Mouse (Mus musculus) frontal cortex, postnatal 14 days (tissue): ENCODE measurements around the gene Pick1.

Source experiments
- DNase-seq, 2 experiments: peaks; one replicate each; pipeline ENCODE4 v3.0.0; 2022; ENCODE audit warnings: low spot score in 2 of 2

Gene Pick1

GRCm38 (mm10) chr15:79229058-79229821 lies at the start of gene Pick1, which contains the start of gene Gm49486:
TSS of gene Pick1 (plus strand) at chr15:79229173.
TSS of gene Gm49486 (plus strand) at chr15:79229391.
- peak; percentile 73 to 79 for DNase-seq

- DNase-seq, result no peak
Observed at GRCm38 (mm10) chr15:79185213-79185612, 43.8 kb upstream of the Pick1 start.

DNA sequence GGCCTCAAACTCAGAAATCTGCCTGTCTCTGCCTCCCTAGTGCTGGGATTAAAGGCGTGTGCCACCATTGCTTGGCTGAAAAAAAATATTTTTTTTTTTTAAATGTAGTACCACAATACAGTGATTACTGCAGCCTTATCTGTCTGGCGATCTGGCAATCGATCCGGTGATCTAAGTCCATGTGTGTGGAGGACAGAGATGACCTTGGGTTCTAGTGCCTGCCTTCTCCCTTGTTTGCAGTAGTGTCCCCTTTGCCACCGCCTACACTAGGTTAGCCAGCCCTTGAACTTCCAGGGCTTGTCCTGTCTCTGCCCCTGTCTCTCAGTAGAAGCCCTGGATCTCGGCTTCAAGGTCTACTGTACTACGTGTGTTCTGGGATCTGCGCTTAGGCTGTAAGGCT lies 41.2 kb upstream of the Pick1 start:
- no peak for DNase-seq

- DNase-seq, result no peak
Observed at GRCm38 (mm10) chr15:79191426-79191825, 37.5 kb upstream of the Pick1 start.

- no peak for DNase-seq
Observed at GRCm38 (mm10) chr15:79192450-79192849, 36.5 kb upstream of the Pick1 start.

- no peak for DNase-seq
Observed at GRCm38 (mm10) chr15:79192885-79193845, 35.8 kb upstream of the Pick1 start.

GRCm38 (mm10) chr15:79194048-79194447 lies 34.9 kb upstream of the Pick1 start:
- DNase-seq, result no peak

- no peak for DNase-seq
Observed at GRCm38 (mm10) chr15:79194946-79195345, 34.0 kb upstream of the Pick1 start.

- DNase-seq, result no peak
Observed at GRCm38 (mm10) chr15:79195492-79195891, 33.5 kb upstream of the Pick1 start.

DNA sequence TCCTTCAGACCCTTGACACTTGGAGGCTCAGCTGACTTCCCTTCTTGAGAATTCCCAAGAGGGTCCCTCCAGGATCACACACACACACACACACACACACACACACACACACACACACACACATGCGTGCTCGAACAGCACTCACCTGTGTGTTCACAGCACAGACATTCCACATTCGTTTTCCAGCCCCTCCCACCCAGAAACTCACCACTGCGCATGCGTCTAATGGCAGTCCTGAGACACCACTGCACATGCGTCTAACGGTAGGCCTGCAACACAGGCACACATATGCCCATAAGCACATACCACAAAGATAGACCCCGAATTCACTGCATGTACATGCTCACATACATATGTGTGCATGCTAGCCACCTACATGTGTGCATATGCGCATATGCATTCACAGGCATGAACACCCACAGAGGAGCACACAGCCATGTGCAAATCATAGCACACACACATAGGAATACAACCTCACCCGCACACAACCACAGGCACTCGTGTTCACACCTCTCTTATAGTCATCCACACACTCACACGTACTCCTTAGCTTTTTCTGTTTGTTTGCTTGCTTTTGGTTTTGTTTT lies 29.5 kb upstream of the Pick1 start:
- no peak for DNase-seq

- DNase-seq, result peak in 1 of 2 experiments; percentile 34
Observed at GRCm38 (mm10) chr15:79201491-79202150, 27.4 kb upstream of the Pick1 start.

DNA sequence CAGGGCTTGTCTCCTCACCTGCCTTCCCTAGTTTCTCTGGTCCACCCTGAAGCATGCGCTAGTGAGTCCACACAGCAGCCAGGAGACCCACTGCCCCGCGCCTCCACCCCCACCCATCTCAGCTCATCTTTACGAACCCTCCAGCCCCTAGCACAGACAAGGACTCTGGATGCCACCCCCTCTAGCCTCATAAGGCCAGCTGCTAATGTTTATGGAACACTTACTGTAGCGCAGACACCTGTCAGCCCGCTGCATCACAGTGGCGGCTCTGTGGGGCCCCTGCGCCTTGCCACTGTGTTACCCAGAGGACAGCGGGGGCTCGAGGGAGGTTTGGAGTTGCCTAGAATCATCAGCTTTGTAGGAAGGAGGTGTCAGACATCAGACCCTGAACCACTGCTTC lies 26.4 kb upstream of the Pick1 start:
- no peak for DNase-seq

DNA sequence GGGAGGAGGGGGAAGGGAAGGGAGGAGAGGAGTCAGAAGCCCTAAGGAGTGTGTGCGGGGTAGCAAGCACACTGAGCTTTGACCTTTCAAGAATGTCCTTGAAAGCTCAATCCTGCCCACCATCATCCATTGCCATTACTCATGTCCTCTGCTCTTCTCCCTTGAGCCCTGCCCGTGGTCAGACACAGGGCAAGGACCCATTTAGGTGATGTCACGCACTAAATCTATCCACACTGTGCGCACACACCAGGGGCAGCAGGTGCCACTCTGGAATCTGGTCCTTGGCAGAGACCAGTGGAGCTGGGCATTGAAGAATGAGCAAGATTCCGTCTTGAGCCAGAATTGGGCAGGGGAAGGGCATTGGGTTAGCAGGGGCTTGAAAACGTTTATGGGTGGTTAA lies 20.8 kb upstream of the Pick1 start:
- DNase-seq, result no peak

DNA sequence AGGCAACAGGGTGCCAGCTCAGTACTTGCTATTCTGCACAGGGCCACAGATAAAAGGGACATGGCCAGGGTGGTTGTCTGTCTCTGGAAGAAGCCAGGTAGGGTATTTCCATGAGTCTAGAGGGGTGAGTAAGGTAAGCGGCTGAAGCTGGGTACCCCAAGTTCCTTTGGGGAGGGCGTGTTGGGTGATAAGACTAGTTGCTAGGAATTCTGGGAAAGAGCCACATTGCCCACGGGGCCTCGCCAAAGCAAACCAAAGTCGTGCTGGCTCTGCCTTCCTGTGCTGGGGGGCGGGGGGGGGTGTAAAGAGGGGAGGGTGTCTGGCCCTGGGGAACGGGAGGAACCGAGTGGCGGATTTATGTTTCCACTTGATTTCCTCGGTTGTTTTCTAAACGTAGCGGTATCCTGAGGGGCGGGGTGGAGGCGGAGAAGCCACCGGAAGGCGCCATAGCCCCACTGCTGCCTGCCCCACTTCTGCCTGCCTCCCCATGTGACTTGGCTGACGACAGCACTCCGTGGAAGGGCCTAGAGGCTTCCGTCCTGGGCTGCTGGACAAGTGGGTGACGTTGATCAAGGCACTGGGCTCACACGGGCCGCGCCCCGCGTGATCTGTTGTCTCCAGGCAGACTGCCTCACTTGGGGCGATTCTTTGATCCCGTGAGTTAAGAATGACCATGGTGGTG lies 20.1 kb upstream of the Pick1 start:
- no peak for DNase-seq

GRCm38 (mm10) chr15:79210357-79210756 lies 18.6 kb upstream of the Pick1 start:
- no peak for DNase-seq

- no peak for DNase-seq
Observed at GRCm38 (mm10) chr15:79212750-79213446, 16.1 kb upstream of the Pick1 start.

GRCm38 (mm10) chr15:79213591-79213990 lies 15.4 kb upstream of the Pick1 start:
- no peak for DNase-seq

DNA sequence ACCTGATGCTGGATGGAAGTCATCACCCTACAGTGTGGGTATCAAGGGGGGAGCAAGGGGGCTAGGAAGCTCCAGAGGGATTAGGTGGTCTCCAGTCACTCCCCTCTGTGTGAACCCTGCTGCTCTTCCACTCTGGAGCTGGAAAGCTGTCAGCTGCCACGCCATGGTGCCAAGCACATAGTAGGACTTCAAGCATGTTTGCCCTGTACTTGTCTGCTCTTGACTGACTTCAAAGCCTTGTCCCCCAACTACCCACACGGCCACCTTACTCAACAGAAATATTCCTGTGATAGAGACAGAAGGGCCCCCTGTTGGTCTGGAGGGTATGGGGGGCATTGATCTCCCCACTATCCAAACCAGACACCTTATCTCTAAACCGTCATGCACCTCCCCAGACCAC lies 12.8 kb upstream of the Pick1 start:
- DNase-seq, result no peak

DNA sequence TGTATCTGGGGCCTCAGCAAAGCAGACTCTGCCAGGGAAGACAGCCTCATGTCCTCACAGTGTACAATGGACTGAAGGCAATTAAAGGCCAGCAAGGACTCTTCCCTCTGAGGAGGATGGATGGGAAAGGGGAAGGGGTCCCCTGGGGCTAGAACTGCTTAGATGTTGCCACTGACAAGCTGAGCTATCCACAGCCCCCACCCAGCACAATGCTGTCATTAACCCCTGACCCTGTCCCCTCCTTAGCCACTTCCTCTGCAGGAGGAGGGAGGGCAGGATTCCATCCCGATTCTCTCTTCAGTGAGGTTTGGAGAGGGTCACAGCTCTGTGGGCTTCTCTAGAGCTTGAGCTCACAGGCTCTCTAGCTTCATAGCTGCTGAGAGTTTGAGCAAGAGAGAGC lies 9.4 kb upstream of the Pick1 start:
- DNase-seq, result no peak

DNA sequence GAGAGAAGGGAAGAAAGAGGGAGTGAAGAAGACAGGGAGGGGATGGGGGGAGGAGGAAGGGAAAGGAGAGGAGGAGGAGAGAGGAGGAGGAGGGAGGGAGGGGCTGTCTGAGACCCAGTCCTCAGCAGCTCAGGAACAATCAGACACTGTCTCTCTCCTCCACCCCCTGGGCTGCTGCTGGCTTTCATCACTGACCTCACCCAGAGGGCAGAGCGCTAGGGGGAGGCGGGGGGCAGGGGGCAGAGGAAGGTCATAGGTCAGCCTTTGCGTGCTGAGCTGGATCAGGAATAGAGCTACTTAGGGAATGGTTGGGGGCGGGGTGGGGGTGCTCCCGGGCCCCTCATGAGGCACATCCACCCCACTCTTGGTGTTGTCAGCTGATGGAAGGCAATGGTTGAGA lies 5.3 kb upstream of the Pick1 start:
- no peak for DNase-seq

DNA sequence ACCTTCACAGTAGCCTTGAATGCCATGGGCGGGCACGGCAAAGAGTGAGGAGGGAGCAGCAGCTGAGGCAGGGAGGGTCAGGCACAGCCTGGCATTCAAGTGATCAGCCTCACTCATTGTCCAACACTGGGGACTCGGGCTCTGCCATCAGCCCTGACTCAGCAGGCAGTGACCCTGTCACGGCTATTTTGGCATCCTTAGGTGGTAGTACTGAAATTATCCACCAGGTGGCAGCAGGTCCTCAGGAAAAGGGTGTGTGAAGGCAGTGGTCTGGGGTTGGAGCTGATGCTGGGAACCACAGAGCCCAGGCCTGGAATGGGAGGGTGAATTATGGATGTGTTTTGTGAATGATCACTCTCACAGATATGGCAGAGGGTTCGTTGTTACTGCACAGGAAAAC lies 4.3 kb upstream of the Pick1 start:
- peak; percentile 75 to 79 for DNase-seq
